Mouse (Mus musculus) thymus, adult 2 months (tissue): Measurements from ENCODE around the gene H2-DMb1. TPM values are rescaled to one million over a fixed set of nuclear protein-coding genes. Genes with fewer than 3 reads are reported as not detected.
"Not testable (repeated sequence)": the region's sequence is repeated elsewhere in the genome, so short reads cannot be mapped to it uniquely, and the experiment has no call there.

Source experiments
- DNase-seq: peaks from one replicate; pipeline ENCODE4 v3.0.0; 2021
- H3K27ac ChIP-seq: fragments of 200-500 bp; 2 replicates; pipeline ENCODE4 v1.5.1; 2012; ENCODE audit warnings: low read length, control low read depth; ENCODE audit not compliant: control insufficient read depth, insufficient read depth
- H3K27me3 ChIP-seq: fragments of 200-500 bp; 2 replicates; pipeline ENCODE4 v1.6.1; 2012; ENCODE audit warnings: mild to moderate bottlenecking, low read length, moderate library complexity, mixed read lengths; ENCODE audit not compliant: control insufficient read depth, insufficient read depth
- H3K36me3 ChIP-seq: fragments of 200-500 bp; 2 replicates; pipeline ENCODE4 v1.6.1; 2012; ENCODE audit warnings: mild to moderate bottlenecking, low read length, moderate library complexity; ENCODE audit not compliant: control insufficient read depth, insufficient read depth
- H3K4me1 ChIP-seq: fragments of 200-500 bp; replicated peaks from 2 replicates; pipeline ENCODE4 v1.6.1; 2012; ENCODE audit warnings: low read length; ENCODE audit not compliant: control insufficient read depth, insufficient read depth
- H3K4me3 ChIP-seq: fragments of 200-500 bp; 2 replicates; pipeline ENCODE4 v1.5.1; 2012; ENCODE audit warnings: mild to moderate bottlenecking, low read length, control low read depth, moderate library complexity; ENCODE audit not compliant: control insufficient read depth, insufficient read depth
- CTCF ChIP-seq: fragments of 200-500 bp; IDR thresholded peaks from 2 replicates; pipeline ENCODE4 v1.5.1; 2012; ENCODE audit warnings: mild to moderate bottlenecking, control low read depth, low read length, moderate library complexity, borderline replicate concordance; ENCODE audit not compliant: control insufficient read depth, poor library complexity, insufficient read depth; ENCODE audit errors: extremely low read depth
- POLR2A ChIP-seq: fragments of 200-500 bp; IDR thresholded peaks from 2 replicates; pipeline ENCODE4 v1.6.1; 2012; ENCODE audit warnings: mild to moderate bottlenecking, low read length, control low read depth, moderate library complexity; ENCODE audit not compliant: control insufficient read depth, poor library complexity, insufficient read depth; ENCODE audit errors: extremely low read depth
- WGBS: fragments of 180-500 bp; shearing (Covaris S2); methylation state at CpG from one replicate; pipeline ENCODE4 v1.1.7; 2018; 5-methylcytosine and 5-hydroxymethylcytosine counted together
- polyA plus RNA-seq: library from polyadenylated mRNA; depleted of rRNA; stranded (reverse); fragments of >200 nt; gene quantifications from 2 replicates; pipeline ENCODE4 v1.2.3, GENCODE M21; 2012

H2-DMb1 gene
- polyA plus RNA-seq, 1 experiment: 197 TPM

GRCm38 (mm10) chr17:34143033-34143432 is 9.8 kb upstream of the H2-DMb1 start, which contains the start of gene H2-DMb2:
H2-DMb2 (plus strand) TSS chr17:34143307.
- Histone ChIP-seq H3K36me3 (no peaks in the 10 kb centered on the region), H3K4me3 (peak within 1 kb of the TSS; percentile 8), H3K27me3 (no peaks in the 10 kb centered on the region), H3K4me1 (peaks cover 27% of the 10 kb centered on the region), H3K27ac (peak within 1 kb of the TSS; percentile 87)
- DNase-seq: peak; percentile 87
- 4% methylated on average over 7 of the region's 7 CpGs for WGBS
- TF ChIP-seq POLR2A (no peak), CTCF (no peak)

- Histone ChIP-seq H3K27me3 (no peaks in the 10 kb centered on the region), H3K4me1 (peaks cover 27% of the 10 kb centered on the region), H3K27ac (peak overlapping the region; percentile 87), H3K4me3 (no peak overlapping the region; the same call in 1 of the 2 replicates), H3K36me3 (no peaks in the 10 kb centered on the region)
- DNase-seq: no peak
- 15% methylated on average over 5 of the region's 5 CpGs for WGBS
- no peak for TF ChIP-seq POLR2A
- TF ChIP-seq CTCF: no peak
Measured at GRCm38 (mm10) chr17:34143461-34143860, 9.4 kb upstream of the H2-DMb1 start.

GRCm38 (mm10) chr17:34144221-34144620 is 8.7 kb upstream of the H2-DMb1 start:
- H3K4me3 ChIP-seq, DNase-seq, H3K36me3 ChIP-seq: not testable (repeated sequence)

GRCm38 (mm10) chr17:34144960-34145371 is 7.9 kb upstream of the H2-DMb1 start:
- H3K4me3 ChIP-seq: no peak overlapping the region; the same call in 1 of the 2 replicates
- no peak for TF ChIP-seq CTCF
- DNase-seq: no peak
- 41% methylated on average over 3 of the region's 3 CpGs for WGBS
- no peaks in the 10 kb centered on the region for H3K36me3 ChIP-seq
- H3K27ac ChIP-seq: peak overlapping the region; percentile 63
- H3K27me3 ChIP-seq: no peaks in the 10 kb centered on the region
- peaks cover 27% of the 10 kb centered on the region for H3K4me1 ChIP-seq

More at GRCm38 (mm10) chr17:34144221-34144620, 8.7 kb upstream of the H2-DMb1 start:
- H3K27me3 ChIP-seq, H3K27ac ChIP-seq: not testable (repeated sequence)
- peaks cover 27% of the 10 kb centered on the region for H3K4me1 ChIP-seq
- WGBS: 75% methylated on average over 4 of the region's 4 CpGs

- Histone ChIP-seq H3K27ac (no peak overlapping the region), H3K27me3 (no peaks in the 10 kb centered on the region), H3K4me3 (no peak overlapping the region), H3K4me1 (peaks cover 3% of the 10 kb centered on the region; the same call in 1 of the 2 replicates), H3K36me3 (no peaks in the 10 kb centered on the region)
- no peak for TF ChIP-seq POLR2A
- TF ChIP-seq CTCF: no peak
- WGBS: 95% methylated on average over 5 of the region's 5 CpGs
- DNase-seq: no peak
Measured at GRCm38 (mm10) chr17:34155534-34155933, 2.7 kb downstream of the H2-DMb1 start.

GRCm38 (mm10) chr17:34164202-34164895 is 11.5 kb downstream of the H2-DMb1 start:
- peak; percentile 67 for DNase-seq
- Histone ChIP-seq H3K27me3 (no peaks in the 10 kb centered on the region), H3K36me3 (no peaks in the 10 kb centered on the region), H3K4me3 (no peak overlapping the region), H3K4me1 (peaks cover 18% of the 10 kb centered on the region), H3K27ac (no peak overlapping the region)
- TF ChIP-seq POLR2A (no peak), CTCF (peak; percentile 43; the same call in 1 of the 2 replicates)
- WGBS: 43% methylated on average over 9 of the region's 9 CpGs
